Mouse (Mus musculus) lung, adult 18-20 months (tissue): ENCODE data around the gene Ier5l.

ENCODE experiments used
- DNase-seq, 2 experiments: peaks; one replicate each; pipeline ENCODE4 v3.0.0; 2022; ENCODE audit warnings: mixed read lengths in 2 of 2

Ier5l gene

DNA sequence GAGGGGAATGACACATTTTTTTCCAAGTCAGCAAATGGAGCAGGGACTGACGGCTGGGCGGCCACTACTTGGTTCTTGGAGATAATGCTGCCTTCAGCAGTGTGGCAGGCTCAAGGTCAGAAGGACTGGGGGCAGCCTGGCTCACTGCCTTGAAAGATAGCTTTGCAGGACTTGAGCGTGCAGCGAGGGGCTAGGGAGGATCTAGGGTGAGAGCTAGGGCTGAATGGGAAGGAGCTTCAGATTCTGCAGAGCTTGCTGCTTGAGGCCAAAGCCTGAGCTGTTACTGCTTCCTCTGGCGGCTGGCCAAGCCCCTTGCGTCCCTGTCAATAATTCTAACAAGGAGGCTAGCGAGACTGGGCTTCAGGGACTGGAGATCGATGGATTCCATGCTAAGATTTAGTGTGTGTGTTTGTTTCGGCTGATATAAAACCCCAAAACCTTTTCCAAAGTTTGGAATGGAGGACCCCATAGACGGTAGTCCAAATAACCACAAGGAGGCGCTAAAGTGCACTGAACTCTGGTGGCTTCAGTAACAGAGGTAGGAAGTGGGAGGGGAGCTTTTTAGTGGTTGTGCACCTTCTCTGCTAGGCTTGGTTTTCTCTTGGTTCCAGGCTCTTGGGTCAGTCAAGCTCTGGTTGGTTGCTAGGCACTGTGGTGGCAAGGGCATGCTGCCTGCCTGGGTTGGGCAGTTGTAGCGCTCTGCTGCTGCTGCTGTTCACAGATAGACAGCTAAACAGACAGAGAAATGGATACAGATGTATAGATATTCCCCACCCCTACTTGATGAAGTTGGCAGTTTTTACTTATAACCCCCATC lies 33.1 kb downstream of the Ier5l start:
- DNase-seq = peak; percentile 71 to 83

DNA sequence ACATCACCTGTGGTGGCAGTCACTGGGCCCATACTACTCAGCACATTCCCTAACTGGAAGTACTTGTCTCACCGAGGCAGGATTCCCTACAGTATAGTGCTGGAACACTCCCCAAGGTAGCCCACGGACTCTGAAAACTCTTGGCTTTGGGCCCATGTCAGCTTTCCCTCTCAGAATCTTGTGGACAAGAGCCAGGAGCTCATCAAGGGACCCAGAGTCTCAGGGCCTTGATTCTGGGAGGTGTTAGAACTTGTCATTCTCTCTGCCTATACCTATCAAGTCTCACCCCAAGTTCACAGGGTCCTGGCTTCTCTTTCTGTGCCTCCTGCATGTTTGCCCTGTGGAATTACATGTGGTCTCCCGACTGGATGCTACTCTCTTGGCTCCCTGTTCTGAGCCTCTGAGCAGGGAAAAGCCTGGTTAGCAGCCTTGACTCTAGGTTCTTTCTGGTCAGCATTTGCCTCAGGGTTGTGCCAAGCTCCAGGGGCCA lies 33.8 kb downstream of the Ier5l start:
- DNase-seq = no peak

DNA sequence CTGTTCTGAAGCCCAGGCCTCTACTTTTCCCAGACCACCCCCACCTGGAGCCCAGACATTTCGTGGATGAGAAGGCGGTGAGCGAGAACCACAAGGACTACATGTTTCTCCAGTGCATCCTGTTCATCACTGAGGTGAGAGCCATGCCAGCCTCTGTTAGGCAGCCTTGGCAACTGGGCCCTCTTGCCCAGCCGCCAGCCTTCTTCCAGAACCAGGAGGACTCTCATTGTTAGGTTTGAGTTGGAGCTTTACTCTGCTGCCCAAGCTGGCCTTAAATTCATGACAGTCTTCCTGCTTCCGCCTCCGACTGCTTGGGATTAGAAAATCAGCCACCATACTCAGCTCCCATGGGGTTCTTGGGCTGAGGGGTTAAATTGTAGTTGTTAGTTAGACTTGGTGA lies 34.4 kb downstream of the Ier5l start:
- no peak for DNase-seq

- no peak for DNase-seq
These were observed 36.2 kb downstream of the Ier5l start for GRCm38 (mm10) chr2:30437791-30438190.

- DNase-seq = no peak
These were observed 37.2 kb downstream of the Ier5l start for GRCm38 (mm10) chr2:30436809-30437208.

DNA sequence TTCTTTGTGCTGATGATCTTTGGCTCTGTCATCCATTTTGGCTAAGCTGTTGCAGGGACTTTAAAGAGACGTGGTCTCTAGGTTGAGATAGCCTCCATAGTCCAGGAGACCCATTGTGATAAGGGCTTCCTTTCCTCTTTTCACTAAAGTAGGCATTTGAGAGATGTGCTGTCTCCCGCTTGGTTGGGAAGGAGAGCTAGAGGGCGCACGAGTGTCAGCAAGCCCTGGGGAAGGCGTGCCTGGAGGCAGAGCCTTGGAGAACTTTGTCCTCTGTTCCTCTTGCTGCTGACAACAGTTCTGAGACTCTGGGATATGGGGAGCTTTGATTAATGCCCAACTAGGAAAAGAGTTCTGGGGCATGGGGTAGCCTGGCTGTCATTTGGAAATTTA lies 37.9 kb downstream of the Ier5l start:
- DNase-seq = peak; percentile 54 to 61

DNA sequence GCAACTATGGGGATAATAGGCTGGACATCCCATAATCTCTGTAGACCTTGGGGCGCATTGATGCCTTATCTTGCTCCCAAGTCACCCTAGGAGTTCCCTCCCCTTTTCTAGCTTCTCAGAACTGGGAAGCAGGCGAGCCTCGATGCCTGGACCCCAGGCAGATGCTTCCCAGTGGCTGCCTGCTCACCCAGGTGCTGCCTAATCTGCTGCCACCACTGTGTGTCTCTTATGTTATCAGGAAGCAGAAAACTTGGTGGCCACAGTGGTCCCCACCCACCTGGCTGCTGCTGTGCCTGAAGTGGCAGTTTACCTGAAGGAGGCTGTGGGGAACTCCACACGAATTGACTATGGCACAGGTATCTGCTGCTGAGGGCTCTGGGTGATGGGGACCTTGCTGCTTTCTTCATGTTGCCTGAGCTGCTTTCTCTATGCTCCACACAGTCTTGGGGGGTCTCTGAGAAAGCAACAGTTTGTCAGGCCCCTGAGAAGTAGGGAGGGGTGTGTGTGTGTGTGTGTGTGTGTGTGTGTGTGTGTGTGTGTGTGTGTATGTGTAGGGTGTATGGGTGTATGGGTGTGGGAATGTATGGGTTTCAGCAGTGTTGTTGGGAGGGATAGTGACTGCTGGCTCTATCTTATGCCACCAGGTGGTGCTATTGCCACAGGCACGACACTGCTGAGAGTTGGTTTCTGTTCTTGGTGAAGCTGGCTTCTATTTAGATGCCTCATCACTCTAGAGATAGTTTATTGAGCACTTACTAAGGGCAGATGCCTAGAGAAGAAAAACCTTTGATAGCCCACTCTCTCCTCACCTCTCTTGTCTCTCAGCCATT lies 38.5 kb downstream of the Ier5l start:
- DNase-seq = peak; percentile 69 to 70

- peak; percentile 60 to 78 for DNase-seq
These were observed 44.9 kb downstream of the Ier5l start for GRCm38 (mm10) chr2:30429156-30429555.
